Mouse (Mus musculus) cerebellum, adult 18-20 months (tissue): Measurements from ENCODE around the gene Pign.

Source experiments
- DNase-seq, 2 experiments: peaks; one replicate each; pipeline ENCODE4 v3.0.0; 2021

The Pign gene

GRCm38 (mm10) chr1:105663171-105663961 is at the start of gene Pign, which contains the start of gene Relch:
Gene Pign (minus strand): TSS chr1:105663677.
Gene Relch (plus strand): TSS chr1:105663861.
- DNase-seq: peak; percentile 94 to 98

- no peak for DNase-seq
These were observed 49.3 kb upstream of the Pign start for GRCm38 (mm10) chr1:105712822-105713221.

- peak; percentile 25 to 55 for DNase-seq
These were observed 47.8 kb upstream of the Pign start for GRCm38 (mm10) chr1:105711227-105711626.

- no peak for DNase-seq
These were observed 45.9 kb upstream of the Pign start for GRCm38 (mm10) chr1:105709415-105709814.

GRCm38 (mm10) chr1:105700984-105701530 is 37.6 kb upstream of the Pign start:
- DNase-seq: no peak

- DNase-seq: no peak
These were observed 32.1 kb upstream of the Pign start for GRCm38 (mm10) chr1:105695581-105695980.

- DNase-seq: no peak
These were observed 22.0 kb upstream of the Pign start for GRCm38 (mm10) chr1:105685501-105685900.

GRCm38 (mm10) chr1:105680587-105680986 is 17.1 kb upstream of the Pign start:
- peak in 1 of 2 experiments; percentile 16 for DNase-seq

GRCm38 (mm10) chr1:105674763-105675162 is 11.3 kb upstream of the Pign start:
- peak in 1 of 2 experiments; percentile 7 for DNase-seq

- DNase-seq: no peak
These were observed 6.2 kb upstream of the Pign start for GRCm38 (mm10) chr1:105669700-105670099.

GRCm38 (mm10) chr1:105663962-105664812 is 710 bp upstream of the Pign start:
- DNase-seq: no peak

- no peak for DNase-seq
These were observed 682 bp downstream of the Pign start for GRCm38 (mm10) chr1:105662820-105663170.

GRCm38 (mm10) chr1:105660015-105660414 is 3.5 kb downstream of the Pign start:
- DNase-seq: peak; percentile 56 to 58

- no peak for DNase-seq
These were observed 9.5 kb downstream of the Pign start for GRCm38 (mm10) chr1:105653981-105654380.

GRCm38 (mm10) chr1:105650650-105651049 is 12.8 kb downstream of the Pign start:
- no peak for DNase-seq

GRCm38 (mm10) chr1:105644093-105644492 is 19.4 kb downstream of the Pign start:
- no peak for DNase-seq

- DNase-seq: peak; percentile 37 to 54
These were observed 33.0 kb downstream of the Pign start for GRCm38 (mm10) chr1:105630481-105630880.

GRCm38 (mm10) chr1:105589673-105590072 is 73.8 kb downstream of the Pign start:
- DNase-seq: no peak

- no peak for DNase-seq
These were observed 74.8 kb downstream of the Pign start for GRCm38 (mm10) chr1:105588697-105589096.

GRCm38 (mm10) chr1:105582800-105583199 is 80.7 kb downstream of the Pign start:
- no peak for DNase-seq

- DNase-seq: no peak
These were observed 82.6 kb downstream of the Pign start for GRCm38 (mm10) chr1:105580909-105581308.

GRCm38 (mm10) chr1:105566051-105566450 is 97.4 kb downstream of the Pign start:
- DNase-seq: no peak

- no peak for DNase-seq
These were observed 99.2 kb downstream of the Pign start for GRCm38 (mm10) chr1:105564289-105564688.

- no peak for DNase-seq
These were observed 99.7 kb downstream of the Pign start for GRCm38 (mm10) chr1:105563821-105564220.
